Mouse (Mus musculus): ENCODE measurements at regions not wholly inside any gene's neighbourhood (a gene's known extent, or its start where the extent isn't known, plus 50 kb on each side); places are given as distances from the start of the nearest gene placed in this dataset.

DNA sequence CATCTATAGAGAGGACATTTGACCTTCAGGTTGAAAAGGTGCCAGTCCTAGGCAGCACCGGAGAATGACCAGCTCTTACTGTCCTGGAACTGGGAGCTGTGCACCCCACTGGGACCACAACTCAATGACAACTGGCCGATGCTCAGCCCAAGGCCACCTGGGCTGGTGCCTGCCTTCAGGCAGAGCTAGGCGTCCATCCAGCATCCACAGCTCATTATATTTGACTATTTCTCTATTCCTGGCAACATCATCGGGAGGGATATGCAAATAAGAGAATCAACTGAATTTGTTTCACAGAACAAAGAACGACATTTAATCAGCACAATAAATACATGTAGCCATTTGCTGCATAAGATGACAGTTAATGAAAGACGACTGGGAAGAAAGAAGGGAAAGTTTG, 149.0 kb upstream of the Gli2 start:
- Histone ChIP-seq H3K4me3 (ENCODE audit: low read depth, low read length) (no peak overlapping the region), H3K4me1 (ENCODE audit: control insufficient read depth, insufficient read depth, low read length) (0 out of 2 replicates have a peak, but pooled peaks cover 4% of the 10 kb centered on the region), H3K36me3 (ENCODE audit: control insufficient read depth, insufficient read depth, low read length) (no peaks in the 10 kb centered on the region), H3K9me3 (replicated peaks; ENCODE audit: control insufficient read depth, low read length) (no peaks in the 10 kb centered on the region), H3K4me2 (no peak overlapping the region), H3K27ac (ENCODE audit: low read depth, low read length) (no peak overlapping the region), H3K27me3 (ENCODE audit: control insufficient read depth, insufficient read depth, low read length) (no peaks in the 10 kb centered on the region), H3K9ac (ENCODE audit: low read depth, low read length) (no peak overlapping the region)
- 70% methylated on average over 6 of the region's 6 CpGs for WGBS (ENCODE audit: insufficient replicate concordance)
- ATAC-seq (replicated peaks; ENCODE audit: insufficient number of reproducible peaks, low FRiP score, low TSS enrichment), result no peak

DNA sequence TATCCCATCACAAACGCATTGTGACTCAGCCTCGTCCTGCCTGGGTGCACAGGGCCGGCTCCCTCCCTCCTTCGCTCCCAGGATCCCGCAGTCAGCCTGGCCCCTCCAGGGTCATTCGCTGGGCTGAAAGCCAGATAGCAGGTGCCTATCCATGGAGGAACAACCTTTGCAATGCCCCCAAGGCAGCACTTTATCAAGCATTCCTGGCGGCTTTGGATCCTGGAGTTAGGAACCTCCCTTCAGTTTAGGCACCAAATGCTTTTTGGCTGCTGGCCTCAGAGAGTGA, 143.9 kb upstream of the Gli2 start:
- H3K9ac ChIP-seq (ENCODE audit: low read depth, low read length), result no peak overlapping the region
- no peak overlapping the region for H3K4me3 ChIP-seq (ENCODE audit: low read depth, low read length)
- H3K4me2 ChIP-seq, result peak overlapping the region; percentile 27
- H3K4me1 ChIP-seq (ENCODE audit: control insufficient read depth, insufficient read depth, low read length), result peaks cover 28% of the 10 kb centered on the region
- H3K9me3 ChIP-seq (replicated peaks; ENCODE audit: control insufficient read depth, low read length), result no peaks in the 10 kb centered on the region
- no peak for ATAC-seq (replicated peaks; ENCODE audit: insufficient number of reproducible peaks, low FRiP score, low TSS enrichment)
- H3K27me3 ChIP-seq (ENCODE audit: control insufficient read depth, insufficient read depth, low read length), result no peaks in the 10 kb centered on the region
- WGBS (ENCODE audit: insufficient replicate concordance), result 39% methylated on average over 7 of the region's 7 CpGs
- H3K36me3 ChIP-seq (ENCODE audit: control insufficient read depth, insufficient read depth, low read length), result no peaks in the 10 kb centered on the region
- H3K27ac ChIP-seq (ENCODE audit: low read depth, low read length), result no peak overlapping the region

DNA sequence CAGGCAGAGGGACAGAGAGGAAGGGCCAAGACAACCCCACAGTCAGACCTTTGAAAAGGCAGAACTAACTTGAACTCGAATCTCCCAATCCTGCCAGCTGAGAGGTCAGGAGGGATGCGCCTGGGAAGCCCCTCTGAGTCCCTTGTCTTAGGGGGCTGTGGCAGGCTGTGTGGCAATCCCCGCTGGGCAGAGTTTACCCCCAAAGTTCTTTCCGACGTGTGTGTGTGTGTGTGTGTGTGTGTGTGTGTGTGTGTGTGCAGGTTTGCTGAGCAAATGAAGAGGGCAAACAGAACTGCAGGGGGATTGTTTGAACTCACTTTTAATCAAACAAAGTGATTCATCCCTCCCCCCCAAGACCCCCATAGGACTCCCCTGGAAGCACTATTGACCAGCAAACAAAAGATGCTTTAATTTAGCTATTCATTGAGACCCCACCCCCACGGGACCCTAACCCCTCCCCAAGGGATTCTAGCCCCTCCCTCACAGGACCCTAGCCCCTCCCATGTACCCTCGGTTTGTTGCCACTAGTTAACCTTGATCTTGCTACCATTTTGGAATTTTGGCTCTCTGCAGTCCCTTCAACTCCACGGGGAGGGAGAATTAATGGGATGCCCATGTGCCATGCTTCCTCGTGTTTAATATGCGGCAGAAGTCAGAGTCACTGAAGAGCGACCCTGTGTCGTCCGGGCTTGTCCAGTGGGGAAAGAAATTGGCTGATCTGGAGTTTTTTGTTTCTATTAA, 143.4 kb upstream of the Gli2 start:
- Histone ChIP-seq H3K36me3 (ENCODE audit: control insufficient read depth, insufficient read depth, low read length) (no peaks in the 10 kb centered on the region), H3K9ac (ENCODE audit: low read depth, low read length) (no peak overlapping the region), H3K27me3 (ENCODE audit: control insufficient read depth, insufficient read depth, low read length) (no peaks in the 10 kb centered on the region), H3K4me2 (peak overlapping the region; percentile 27), H3K9me3 (replicated peaks; ENCODE audit: control insufficient read depth, low read length) (no peaks in the 10 kb centered on the region), H3K4me3 (ENCODE audit: low read depth, low read length) (no peak overlapping the region), H3K27ac (ENCODE audit: low read depth, low read length) (peak overlapping the region; percentile 41; the same call in 1 of the 2 replicates), H3K4me1 (ENCODE audit: control insufficient read depth, insufficient read depth, low read length) (peaks cover 28% of the 10 kb centered on the region)
- 57% methylated on average over 13 of the region's 13 CpGs for WGBS (ENCODE audit: insufficient replicate concordance)
- ATAC-seq (replicated peaks; ENCODE audit: insufficient number of reproducible peaks, low FRiP score, low TSS enrichment), result no peak

- ATAC-seq (replicated peaks; ENCODE audit: insufficient number of reproducible peaks, low FRiP score, low TSS enrichment), result peak; percentile 53; the same call in 1 of the 2 replicates
- no peaks in the 10 kb centered on the region for H3K9me3 ChIP-seq (replicated peaks; ENCODE audit: control insufficient read depth, low read length)
- H3K4me1 ChIP-seq (ENCODE audit: control insufficient read depth, insufficient read depth, low read length), result peaks cover 31% of the 10 kb centered on the region
- no peak overlapping the region for H3K4me2 ChIP-seq
- H3K27me3 ChIP-seq (ENCODE audit: control insufficient read depth, insufficient read depth, low read length), result no peaks in the 10 kb centered on the region; the same call in 1 of the 2 replicates
- H3K36me3 ChIP-seq (ENCODE audit: control insufficient read depth, insufficient read depth, low read length), result no peaks in the 10 kb centered on the region
- peak overlapping the region; percentile 62; the same call in 1 of the 2 replicates for H3K27ac ChIP-seq (ENCODE audit: low read depth, low read length)
- H3K9ac ChIP-seq (ENCODE audit: low read depth, low read length), result no peak overlapping the region
- H3K4me3 ChIP-seq (ENCODE audit: low read depth, low read length), result no peak overlapping the region
- WGBS (ENCODE audit: insufficient replicate concordance), result 27% methylated on average over 6 of the region's 6 CpGs
Observed at GRCm38 (mm10) chr1:119194533-119194932, 141.1 kb upstream of the Gli2 start.

GRCm38 (mm10) chr1:119191177-119191576, 137.8 kb upstream of the Gli2 start:
- 92% methylated on average over 2 of the region's 2 CpGs for whole genome bisulfite sequencing (ENCODE audit: insufficient replicate concordance)
- H3K4me3 ChIP-seq (ENCODE audit: low read depth, low read length), result no peak overlapping the region
- no peak for ATAC-seq (replicated peaks; ENCODE audit: insufficient number of reproducible peaks, low FRiP score, low TSS enrichment)

GRCm38 (mm10) chr1:119189461-119190066, 136.1 kb upstream of the Gli2 start:
- Histone ChIP-seq H3K4me1 (ENCODE audit: control insufficient read depth, insufficient read depth, low read length) (peaks cover 6% of the 10 kb centered on the region; the same call in 1 of the 2 replicates), H3K4me3 (ENCODE audit: low read depth, low read length) (peak overlapping the region; percentile 22), H3K27ac (ENCODE audit: low read depth, low read length) (no peak overlapping the region), H3K27me3 (ENCODE audit: control insufficient read depth, insufficient read depth, low read length) (no peaks in the 10 kb centered on the region; the same call in 1 of the 2 replicates), H3K9me3 (replicated peaks; ENCODE audit: control insufficient read depth, low read length) (no peaks in the 10 kb centered on the region), H3K9ac (ENCODE audit: low read depth, low read length) (peak overlapping the region; percentile 46; the same call in 1 of the 2 replicates), H3K36me3 (ENCODE audit: control insufficient read depth, insufficient read depth, low read length) (no peaks in the 10 kb centered on the region), H3K4me2 (peak overlapping the region; percentile 59)
- ATAC-seq (replicated peaks; ENCODE audit: insufficient number of reproducible peaks, low FRiP score, low TSS enrichment), result no peak
- WGBS (ENCODE audit: insufficient replicate concordance), result 2% methylated on average over 23 of the region's 23 CpGs

More at GRCm38 (mm10) chr1:119191177-119191576, 137.8 kb upstream of the Gli2 start:
- H3K36me3 ChIP-seq (ENCODE audit: control insufficient read depth, insufficient read depth, low read length), result no peaks in the 10 kb centered on the region
- H3K9ac ChIP-seq (ENCODE audit: low read depth, low read length), result no peak overlapping the region
- H3K27me3 ChIP-seq (ENCODE audit: control insufficient read depth, insufficient read depth, low read length), result no peaks in the 10 kb centered on the region; the same call in 1 of the 2 replicates
- peaks cover 17% of the 10 kb centered on the region for H3K4me1 ChIP-seq (ENCODE audit: control insufficient read depth, insufficient read depth, low read length)
- H3K9me3 ChIP-seq (replicated peaks; ENCODE audit: control insufficient read depth, low read length), result no peaks in the 10 kb centered on the region
- no peak overlapping the region for H3K4me2 ChIP-seq
- no peak overlapping the region for H3K27ac ChIP-seq (ENCODE audit: low read depth, low read length)

DNA sequence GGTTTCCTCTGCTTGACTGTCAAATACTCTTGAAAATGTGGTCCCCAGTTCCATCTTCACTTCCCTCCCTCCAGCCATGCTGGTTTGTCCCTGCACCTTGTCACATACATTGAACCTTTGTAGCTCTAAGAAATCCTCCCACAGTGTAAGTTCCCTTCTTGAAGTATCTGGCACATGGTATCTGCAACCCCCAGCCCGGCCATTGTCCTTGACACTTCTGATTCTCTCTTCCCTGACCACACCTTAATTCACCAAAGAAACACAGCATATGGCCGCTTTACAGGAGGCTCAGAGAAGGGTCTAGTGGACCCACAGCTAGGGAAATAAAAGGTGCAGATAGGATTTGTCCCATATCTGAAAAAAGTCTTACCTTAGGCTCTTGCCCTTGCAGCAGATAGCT, 133.9 kb upstream of the Gli2 start:
- Histone ChIP-seq H3K4me2 (no peak overlapping the region), H3K9ac (ENCODE audit: low read depth, low read length) (no peak overlapping the region), H3K4me3 (ENCODE audit: low read depth, low read length) (no peak overlapping the region), H3K4me1 (ENCODE audit: control insufficient read depth, insufficient read depth, low read length) (peaks cover 13% of the 10 kb centered on the region), H3K36me3 (ENCODE audit: control insufficient read depth, insufficient read depth, low read length) (no peaks in the 10 kb centered on the region), H3K9me3 (replicated peaks; ENCODE audit: control insufficient read depth, low read length) (no peaks in the 10 kb centered on the region), H3K27me3 (ENCODE audit: control insufficient read depth, insufficient read depth, low read length) (peaks cover 2% of the 10 kb centered on the region; the same call in 1 of the 2 replicates), H3K27ac (ENCODE audit: low read depth, low read length) (no peak overlapping the region)
- WGBS (ENCODE audit: insufficient replicate concordance), result 72% methylated on average over 2 of the region's 2 CpGs
- no peak for ATAC-seq (replicated peaks; ENCODE audit: insufficient number of reproducible peaks, low FRiP score, low TSS enrichment)

DNA sequence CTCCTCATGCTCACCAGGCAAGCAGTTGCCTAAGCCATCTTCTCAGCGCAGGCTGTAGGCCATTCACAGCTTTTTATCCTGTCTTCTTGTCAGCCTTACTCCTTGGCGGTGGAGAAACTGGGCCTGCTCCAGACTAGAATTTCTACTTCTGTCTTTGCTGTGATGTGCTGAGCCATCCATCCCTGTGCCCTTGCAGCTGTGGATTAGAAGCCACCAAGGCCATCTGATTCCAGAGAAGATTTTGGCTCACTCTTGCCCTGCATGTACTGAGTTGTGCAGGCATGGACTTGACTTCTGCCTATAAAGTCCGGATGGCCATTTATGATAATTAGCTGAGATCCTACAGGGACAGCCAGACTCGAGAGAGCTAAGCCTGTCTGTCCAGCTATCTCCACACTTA, 133.4 kb upstream of the Gli2 start:
- no peak for ATAC-seq (replicated peaks; ENCODE audit: insufficient number of reproducible peaks, low FRiP score, low TSS enrichment)
- no peak overlapping the region for H3K4me2 ChIP-seq
- H3K4me1 ChIP-seq (ENCODE audit: control insufficient read depth, insufficient read depth, low read length), result peaks cover 13% of the 10 kb centered on the region
- H3K36me3 ChIP-seq (ENCODE audit: control insufficient read depth, insufficient read depth, low read length), result no peaks in the 10 kb centered on the region
- no peak overlapping the region for H3K4me3 ChIP-seq (ENCODE audit: low read depth, low read length)
- peaks cover 2% of the 10 kb centered on the region; the same call in 1 of the 2 replicates for H3K27me3 ChIP-seq (ENCODE audit: control insufficient read depth, insufficient read depth, low read length)
- no peak overlapping the region for H3K9ac ChIP-seq (ENCODE audit: low read depth, low read length)
- no peak overlapping the region for H3K27ac ChIP-seq (ENCODE audit: low read depth, low read length)
- H3K9me3 ChIP-seq (replicated peaks; ENCODE audit: control insufficient read depth, low read length), result no peaks in the 10 kb centered on the region
- WGBS (ENCODE audit: insufficient replicate concordance), result 86% methylated on average over 4 of the region's 4 CpGs
